Mouse (Mus musculus) bone marrow, adult 2 months (tissue): ENCODE measurements around the gene Spryd4.

Experiments
- CTCF ChIP-seq: fragments of 200-500 bp; IDR thresholded peaks from 2 replicates; pipeline ENCODE4 v1.5.1; 2011; ENCODE audit warnings: low read length, control low read depth; ENCODE audit not compliant: control insufficient read depth, insufficient read depth
- POLR2A ChIP-seq: fragments of 200-500 bp; IDR thresholded peaks from 2 replicates; pipeline ENCODE4 v1.6.1; 2011; ENCODE audit warnings: low read depth, mild to moderate bottlenecking, control low read depth, low read length, borderline replicate concordance; ENCODE audit not compliant: control insufficient read depth

GRCm38 (mm10) chr10:128240131-128240530, 28.5 kb upstream of the Spryd4 start:
- TF ChIP-seq CTCF (no peak), POLR2A (no peak)
